In genomic region chr10:56227771-56228275, GRCm38 (mm10) we compare ENCODE assay signal across 8 mouse cellular contexts. TPM values are rescaled to one million over a fixed set of nuclear protein-coding genes. Genes with fewer than 3 reads are reported as not detected.
DNase-seq lines count a peak whose midpoint lies in the region; ATAC-seq and TF ChIP-seq lines count a peak whose summit lies in the region.

No protein-coding gene starts in this region.

- no peaks in the 10 kb centered on the region for H3K9me3 ChIP-seq in lung, postnatal 0 days (ENCODE audit: low read length)
- H3K9me3 ChIP-seq in forebrain, embryonic 12.5 days = no peaks in the 10 kb centered on the region
- no peaks in the 10 kb centered on the region for H3K9me3 ChIP-seq in liver, embryonic 13.5 days (replicated peaks)

- 68% methylated on average over 8 of the region's 8 CpGs for WGBS in lung, postnatal 0 days
- WGBS in forebrain, embryonic 12.5 days = 67% methylated on average over 8 of the region's 8 CpGs
- WGBS in liver, embryonic 13.5 days (ENCODE audit: insufficient replicate concordance) = 62% methylated on average over 8 of the region's 8 CpGs

- ATAC-seq in CD4-positive, CD25-positive, alpha-beta regulatory T cell, adult 4 months = no peak
- ATAC-seq in lung, postnatal 0 days = no peak
- ATAC-seq in forebrain, embryonic 12.5 days (ENCODE audit: low FRiP score) = peak; percentile 31; the same call in 1 of the 2 replicates
- no peak for ATAC-seq in liver, embryonic 13.5 days (ENCODE audit: low read depth)

- peak overlapping the region; percentile 58; the same call in 1 of the 2 replicates for H3K4me3 ChIP-seq in lung, postnatal 0 days (ENCODE audit: low read depth, low read length)
- H3K4me3 ChIP-seq in forebrain, embryonic 12.5 days (replicated peaks) = peak overlapping the region; percentile 59
- H3K4me3 ChIP-seq in liver, embryonic 13.5 days (replicated peaks) = peak overlapping the region; percentile 68

- H3K4me2 ChIP-seq in lung, postnatal 0 days (replicated peaks; ENCODE audit: low read depth, low read length) = peak overlapping the region; percentile 71
- H3K4me2 ChIP-seq in forebrain, embryonic 12.5 days = peak overlapping the region; percentile 57
- H3K4me2 ChIP-seq in liver, embryonic 13.5 days = peak overlapping the region; percentile 76

- peak; percentile 12 for DNase-seq in CD4-positive, CD25-positive, alpha-beta regulatory T cell, adult 2 months (ENCODE audit: low read depth, low spot score)
- peak; percentile 14 for DNase-seq in lung, postnatal 0 days (ENCODE audit: low spot score)
- no peak for DNase-seq in lung, postnatal 25 days (ENCODE audit: low spot score)
- DNase-seq in liver, embryonic 13.5 days = no peak
- peak; percentile 18 for DNase-seq in testis, postnatal 14 days (ENCODE audit: low spot score)
- no peak for DNase-seq in gastrocnemius, postnatal 25 days

- H3K36me3 ChIP-seq in lung, postnatal 0 days (ENCODE audit: insufficient read depth, low read length) = no peaks in the 10 kb centered on the region
- no peaks in the 10 kb centered on the region for H3K36me3 ChIP-seq in forebrain, embryonic 12.5 days (replicated peaks)
- H3K36me3 ChIP-seq in liver, embryonic 13.5 days = no peaks in the 10 kb centered on the region

- TF ChIP-seq EP300 in lung, postnatal 0 days (IDR thresholded peaks at IDR 0.05) = no peak

- no peak for TF ChIP-seq CTCF in lung, postnatal 0 days (IDR thresholded peaks at IDR 0.05)

- H3K9ac ChIP-seq in lung, postnatal 0 days (replicated peaks; ENCODE audit: low read depth) = no peak overlapping the region
- H3K9ac ChIP-seq in forebrain, embryonic 12.5 days = peak overlapping the region; percentile 63
- H3K9ac ChIP-seq in liver, embryonic 13.5 days = peak overlapping the region; percentile 64

- no peak overlapping the region for H3K27ac ChIP-seq in lung, postnatal 0 days (ENCODE audit: low read length)
- H3K27ac ChIP-seq in forebrain, embryonic 12.5 days = no peak overlapping the region
- no peak overlapping the region for H3K27ac ChIP-seq in liver, embryonic 13.5 days

- H3K27me3 ChIP-seq in lung, postnatal 0 days (replicated peaks; ENCODE audit: insufficient read depth, low read length) = no peaks in the 10 kb centered on the region
- no peaks in the 10 kb centered on the region for H3K27me3 ChIP-seq in forebrain, embryonic 12.5 days
- no peaks in the 10 kb centered on the region for H3K27me3 ChIP-seq in liver, embryonic 13.5 days

- H3K4me1 ChIP-seq in lung, postnatal 0 days (ENCODE audit: insufficient read depth, low read depth, low read length) = no peaks in the 10 kb centered on the region
- H3K4me1 ChIP-seq in forebrain, embryonic 12.5 days = peaks cover 6% of the 10 kb centered on the region
- peaks cover 11% of the 10 kb centered on the region for H3K4me1 ChIP-seq in liver, embryonic 13.5 days (replicated peaks)

RNA-seq across cellular contexts. Expression of gene Tbc1d32, which starts 0.7 kb away (rescaled TPM):
- 1 to 10 TPM; 1.9 to 2.4 TPM for polyA plus RNA-seq in CD4-positive, CD25-positive, alpha-beta regulatory T cell, adult 4 months (2017; shearing (Covaris generic))
- polyA plus RNA-seq in lung, postnatal 0 days (2015; fragmentation: Nextera tagmentation; extraction: Ambion mirVana) = 1.6 and 2.1 TPM in 2 replicates
- 4.5 and 5.0 TPM in 2 replicates for polyA plus RNA-seq in forebrain, embryonic 12.5 days (2016; fragmentation: Nextera tagmentation; extraction: Ambion mirVana)
- 0.48 and 0.67 TPM in 2 replicates for polyA plus RNA-seq in liver, embryonic 13.5 days (2015; fragmentation: Nextera tagmentation; extraction: Ambion mirVana)
- 1 to 10 TPM; 1.4 to 1.9 TPM for total RNA-seq in gastrocnemius, postnatal 25 days (2021)

Comparison
In these comparisons a context has a peak if more than half of its experiments do, and no peak if none do; other contexts are left out.
1. DNase-seq: peak in CD4-positive, CD25-positive, alpha-beta regulatory T cell, adult 2 months (single experiment), lung, postnatal 0 days (single experiment) and testis, postnatal 14 days (single experiment); none in lung, postnatal 25 days (single experiment), liver, embryonic 13.5 days (single experiment) and gastrocnemius, postnatal 25 days (single experiment).
2. Peak in every context shown above with its lines, with median percentiles within 50 percentile points of each other: H3K4me2 ChIP-seq and H3K4me3 ChIP-seq.